Mouse (Mus musculus) brain, embryonic 14.5 days (tissue): ENCODE data around the gene Brix1. TPM values are rescaled to one million over a fixed set of nuclear protein-coding genes. Genes with fewer than 3 reads are reported as not detected.

Experiments used
- DNase-seq: peaks from one replicate; pipeline ENCODE4 v3.0.0-alpha.2; 2011; ENCODE audit warnings: low read depth
- CTCF ChIP-seq: fragments of 200-500 bp; IDR thresholded peaks from 2 replicates; pipeline ENCODE4 v1.5.1; 2012; ENCODE audit warnings: inconsistent platforms, mild to moderate bottlenecking, moderate library complexity, borderline replicate concordance; ENCODE audit not compliant: insufficient read depth, insufficient read length; ENCODE audit errors: extremely low read depth
- POLR2A ChIP-seq: fragments of 200-500 bp; IDR thresholded peaks from 2 replicates; pipeline ENCODE4 v1.6.1; 2012; ENCODE audit warnings: mild to moderate bottlenecking, inconsistent platforms, borderline replicate concordance; ENCODE audit not compliant: poor library complexity, insufficient read depth, insufficient read length, severe bottlenecking; ENCODE audit errors: extremely low read depth
- polyA plus RNA-seq: library from polyadenylated mRNA; depleted of rRNA; stranded (reverse); fragments of >200 nt; gene quantifications from 2 replicates; pipeline ENCODE4 v1.2.3, GENCODE M21; 2012

The Brix1 gene
- polyA plus RNA-seq, 1 experiment, result 20.3 TPM

DNA sequence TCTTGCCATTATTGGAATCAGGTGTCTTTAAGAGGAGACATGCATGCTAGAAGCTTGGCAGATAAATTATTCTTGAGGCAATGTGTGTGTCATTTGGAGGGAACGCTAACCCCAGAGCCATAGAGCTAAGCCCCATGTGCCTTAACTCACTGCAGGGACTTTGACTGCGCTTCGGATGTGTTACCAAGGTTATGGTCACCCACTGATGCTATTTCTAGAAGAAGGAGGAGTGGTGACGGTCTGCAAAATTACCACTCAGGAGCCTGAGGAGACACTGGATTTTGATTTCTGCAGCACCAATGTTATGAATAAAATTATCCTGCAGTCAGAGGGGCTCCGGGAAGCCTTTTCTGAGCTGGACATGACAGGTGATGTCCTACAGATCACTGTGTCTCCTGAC, 4.4 kb upstream of the Brix1 start:
- TF ChIP-seq POLR2A (no peak), CTCF (no peak)
- no peak for DNase-seq

DNA sequence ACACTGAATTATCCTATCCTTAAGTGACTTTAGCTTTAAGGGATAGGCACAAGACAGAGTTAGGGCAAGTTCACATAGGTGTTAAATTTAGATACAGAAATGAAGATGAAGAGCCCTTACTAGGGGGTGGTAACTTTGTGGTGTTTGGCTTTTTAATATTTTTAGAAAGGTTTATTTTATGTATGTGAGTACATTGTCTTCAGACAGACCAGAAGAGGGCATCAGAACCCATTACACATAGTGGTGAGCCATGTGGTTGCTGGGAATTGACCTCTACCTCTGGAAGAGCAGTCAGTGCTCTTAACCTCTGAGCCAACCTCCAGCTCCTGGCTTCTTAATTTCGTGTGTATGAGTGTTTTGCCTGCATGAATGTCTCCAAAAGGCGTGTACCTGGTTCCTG, 1.5 kb upstream of the Brix1 start:
- TF ChIP-seq CTCF, result no peak
- TF ChIP-seq POLR2A, result no peak
- DNase-seq, result peak; percentile 14

DNA sequence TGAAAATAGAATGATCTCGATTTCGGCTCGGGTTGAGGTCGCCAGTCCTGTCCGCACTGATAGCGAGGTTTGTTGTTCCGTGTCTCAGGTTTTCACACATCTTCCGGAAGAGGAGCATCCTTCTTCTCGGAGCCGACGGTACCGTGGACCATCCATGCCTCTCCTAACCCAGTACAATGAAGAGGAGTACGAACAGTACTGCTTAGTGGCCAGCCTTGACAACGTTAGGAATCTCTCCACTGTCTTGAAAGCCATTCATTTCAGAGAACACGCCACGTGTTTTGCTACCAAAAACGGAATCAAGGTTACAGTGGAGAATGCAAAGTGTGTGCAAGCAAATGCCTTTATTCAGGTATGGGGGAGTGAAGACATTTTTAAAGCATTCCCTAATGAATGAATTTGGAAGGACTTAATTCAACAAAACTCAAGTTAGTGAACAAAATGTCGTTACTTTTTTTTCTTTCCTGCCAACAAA, 655 bp upstream of the Brix1 start:
- no peak for TF ChIP-seq POLR2A
- no peak for TF ChIP-seq CTCF
- DNase-seq, result no peak

DNA sequence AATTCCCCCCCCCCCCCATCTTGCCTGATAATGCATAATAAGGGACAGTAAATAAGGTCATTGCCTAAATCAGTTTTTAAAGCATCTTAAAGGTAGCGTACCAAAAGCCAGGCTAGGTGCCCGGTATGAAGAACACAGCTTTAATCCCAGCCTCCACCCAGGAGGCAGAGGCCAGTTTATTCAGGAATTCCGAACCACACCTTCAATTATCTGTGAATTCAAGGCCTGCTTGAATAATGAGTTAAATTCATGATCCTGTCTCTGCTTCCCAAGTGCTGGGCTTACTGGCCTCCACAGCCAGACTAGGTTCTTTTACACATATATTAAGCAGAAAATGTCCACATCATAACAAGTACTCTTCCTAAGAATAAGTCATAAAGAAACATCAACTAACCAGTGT, 14.8 kb downstream of the Brix1 start:
- TF ChIP-seq POLR2A, result no peak
- TF ChIP-seq CTCF, result no peak
- no peak for DNase-seq

DNA sequence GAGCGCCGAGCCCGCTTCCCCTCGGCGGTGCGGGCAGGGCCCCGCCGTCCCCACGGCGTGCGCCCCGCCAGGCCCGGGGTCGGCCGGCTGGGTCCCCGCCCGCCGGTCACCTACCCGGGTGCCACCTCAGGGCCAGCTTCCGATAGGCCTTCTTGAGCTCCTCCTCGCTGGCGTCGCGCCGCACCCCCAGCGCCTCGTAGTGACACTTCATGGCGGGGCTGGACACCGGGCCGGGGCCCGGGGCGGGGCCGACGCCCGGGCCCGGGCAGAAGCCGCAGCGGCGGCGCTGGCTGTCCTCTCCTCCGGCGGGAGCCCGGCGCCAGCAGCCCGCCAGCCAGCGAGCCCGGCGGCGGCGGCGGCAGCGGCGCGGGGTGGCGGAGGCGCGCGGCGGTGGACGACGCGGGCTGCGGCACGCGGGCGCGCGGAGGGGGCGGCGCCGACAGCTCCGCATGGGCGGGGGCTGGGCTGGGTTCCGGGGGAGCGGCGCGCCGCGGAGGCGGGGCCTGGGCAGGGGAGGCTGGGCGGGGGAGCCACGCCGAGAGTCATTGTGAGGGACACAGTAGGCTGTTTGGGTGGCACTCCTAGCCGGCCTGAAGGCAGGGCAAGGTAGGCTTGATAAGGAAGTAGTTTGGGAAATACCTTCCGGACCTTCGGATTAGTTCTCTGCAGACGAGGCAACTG, 15.5 kb downstream of the Brix1 start, which contains the start of gene Dnajc21:
TSS of gene Dnajc21 (minus strand) at position 366 of the 681 bp plus-strand sequence.
- no peak for TF ChIP-seq CTCF
- peak; percentile 23 for TF ChIP-seq POLR2A
- DNase-seq, result peak; percentile 90

DNA sequence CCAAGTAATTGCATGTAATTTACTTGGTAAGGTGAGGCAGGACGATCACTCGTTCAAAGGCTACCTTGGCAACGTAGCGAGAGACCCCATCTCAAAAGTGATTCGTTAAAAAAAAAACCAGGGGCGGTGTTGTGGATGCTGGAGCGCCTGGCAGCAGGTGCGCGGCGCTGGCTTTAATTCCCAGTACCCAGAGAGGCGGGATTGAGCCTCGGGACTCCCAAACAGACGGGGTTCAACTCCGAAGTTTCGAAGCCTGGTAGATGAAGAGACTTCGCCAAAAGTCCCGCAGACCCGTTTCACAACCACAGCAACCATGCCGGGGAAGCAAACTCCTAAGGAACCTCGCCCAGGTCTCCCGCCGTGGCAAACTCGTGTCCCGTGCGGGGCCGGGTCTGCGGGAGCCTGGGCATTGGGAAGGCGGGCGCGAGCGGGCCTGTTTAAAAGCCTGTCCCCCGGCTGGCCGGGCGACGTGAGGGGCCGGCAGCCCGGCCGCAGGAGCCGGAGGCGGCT, 16.1 kb downstream of the Brix1 start:
- DNase-seq, result peak; percentile 57
- TF ChIP-seq CTCF (no peak), POLR2A (no peak)

DNA sequence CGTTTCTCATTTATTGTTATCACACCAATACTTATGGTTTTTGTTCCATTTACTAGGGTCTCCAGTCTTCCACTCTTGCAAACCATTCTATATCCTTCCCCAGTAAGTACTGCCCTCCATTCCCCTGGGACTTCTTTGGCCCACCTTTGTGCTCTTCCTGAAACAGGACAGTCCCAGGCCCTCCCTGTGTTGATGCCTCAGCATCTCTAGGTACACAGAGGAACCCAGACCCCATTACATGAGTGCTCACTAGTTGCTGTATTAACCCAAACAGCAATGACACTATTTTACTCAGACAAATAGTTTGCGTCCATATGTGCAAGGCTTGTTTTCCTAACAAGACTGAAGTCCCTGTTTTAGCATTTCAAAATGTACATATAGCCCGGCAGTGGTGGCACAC, 17.0 kb downstream of the Brix1 start:
- TF ChIP-seq POLR2A (no peak), CTCF (no peak)
- DNase-seq, result no peak

DNA sequence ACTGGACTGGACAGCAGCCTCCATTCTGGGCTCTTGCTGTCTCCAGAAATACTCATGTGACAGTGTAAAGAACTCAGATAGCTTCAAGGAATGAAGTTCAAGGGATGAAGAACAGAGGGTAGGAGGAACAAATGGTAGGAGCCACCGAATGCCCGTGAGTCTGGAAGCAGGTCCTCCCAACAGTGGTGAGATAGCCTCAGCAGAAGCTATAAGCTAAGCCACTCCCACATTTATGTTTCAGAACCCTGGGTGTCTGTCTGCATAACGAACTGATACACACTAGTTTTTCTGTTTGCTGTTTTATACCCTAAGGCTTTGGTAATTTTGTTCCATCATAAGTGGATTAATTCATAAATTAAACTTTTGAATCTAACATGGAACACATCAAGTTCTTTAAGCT, 21.1 kb downstream of the Brix1 start:
- TF ChIP-seq CTCF (no peak), POLR2A (no peak)
- no peak for DNase-seq

DNA sequence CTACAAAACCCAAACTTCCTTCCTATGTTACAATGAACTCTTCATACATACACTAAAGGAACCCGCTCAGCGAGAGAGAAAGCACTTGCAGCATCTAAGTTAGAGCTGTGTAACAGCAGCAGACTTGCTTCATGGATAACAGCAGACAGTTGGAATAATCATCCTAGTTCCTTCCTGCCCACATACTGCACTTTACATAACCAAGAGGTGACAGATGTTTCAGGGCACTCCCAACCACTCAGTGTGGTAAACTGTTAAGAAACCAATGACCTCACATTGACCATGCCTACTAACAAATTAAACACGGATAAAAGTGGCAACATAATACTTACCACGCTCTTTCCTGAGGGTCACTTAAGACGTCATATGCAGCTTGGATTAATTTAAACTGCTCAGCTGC, 22.2 kb downstream of the Brix1 start:
- DNase-seq, result no peak
- no peak for TF ChIP-seq CTCF
- TF ChIP-seq POLR2A, result no peak

DNA sequence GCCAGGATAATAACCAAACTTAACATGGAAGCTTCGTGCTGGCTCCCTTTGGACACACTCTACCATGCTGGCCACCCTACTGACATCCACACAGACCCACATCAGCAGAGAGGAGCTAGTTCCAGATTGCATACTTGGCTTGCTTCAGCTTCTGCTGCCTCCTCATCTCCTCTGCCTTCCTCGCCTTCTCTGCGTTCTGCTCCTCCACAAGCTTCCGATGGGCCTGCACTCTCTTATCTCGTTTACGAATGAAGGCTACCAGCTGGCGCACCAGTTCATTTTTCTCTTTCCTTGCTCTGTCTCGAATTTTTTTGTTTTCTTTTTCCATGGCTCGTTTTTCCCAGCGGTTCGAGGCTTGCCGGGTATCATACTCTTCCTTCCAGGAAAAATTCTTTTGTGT, 24.8 kb downstream of the Brix1 start:
- DNase-seq, result no peak
- no peak for TF ChIP-seq CTCF
- no peak for TF ChIP-seq POLR2A

DNA sequence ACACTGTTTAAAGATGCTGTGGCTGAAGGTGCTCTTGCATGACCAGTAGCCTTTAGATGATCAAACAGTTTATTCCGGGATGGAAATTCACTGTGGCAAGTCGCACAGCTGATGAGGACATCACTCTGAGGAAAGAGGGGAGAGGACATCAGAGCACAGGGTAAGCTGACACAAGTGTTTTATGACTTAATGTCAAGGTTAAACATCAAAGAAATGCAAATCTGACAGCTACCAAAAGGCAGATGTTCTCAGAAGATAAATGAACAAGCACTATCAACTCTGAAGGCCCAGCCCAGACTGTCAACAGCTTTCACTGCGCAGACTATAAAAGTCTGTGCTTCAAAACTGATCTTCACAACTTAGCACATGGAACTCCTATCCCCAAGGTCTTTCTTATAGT, 38.6 kb downstream of the Brix1 start:
- TF ChIP-seq POLR2A (no peak), CTCF (no peak)
- no peak for DNase-seq

DNA sequence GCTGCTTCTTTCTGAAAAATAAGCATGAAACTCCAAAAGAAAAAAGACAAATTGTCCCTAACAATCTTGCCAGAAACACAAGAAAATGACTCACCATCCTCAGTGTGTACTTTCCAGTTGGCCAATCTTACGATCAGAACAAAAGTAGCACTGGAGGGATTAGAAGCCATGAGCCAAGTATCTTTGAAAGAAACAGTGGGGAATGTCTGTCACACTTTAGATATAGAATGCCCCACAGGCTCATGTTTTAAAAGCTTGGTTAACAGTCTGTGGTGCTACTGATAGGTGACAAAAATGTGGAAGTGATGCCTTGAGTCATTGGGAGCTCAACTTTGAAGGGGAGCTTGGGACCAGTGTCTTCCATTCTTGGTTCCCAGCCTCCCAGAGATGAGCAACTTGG, 43.5 kb downstream of the Brix1 start:
- DNase-seq, result no peak
- TF ChIP-seq CTCF (no peak), POLR2A (no peak)
